Mouse (Mus musculus) bone marrow, adult 2 months (tissue): ENCODE results near the gene Fam166a. TPM values are rescaled to one million over a fixed set of nuclear protein-coding genes. Genes with fewer than 3 reads are reported as not detected.

Experiments
- H3K27ac ChIP-seq: fragments of 200-500 bp; 2 replicates; pipeline ENCODE4 v1.5.1; 2012; ENCODE audit warnings: low read depth, mild to moderate bottlenecking, control low read depth, inconsistent platforms, low read length; ENCODE audit not compliant: control insufficient read depth, poor library complexity, insufficient read depth
- H3K4me1 ChIP-seq: fragments of 200-500 bp; 2 replicates; pipeline ENCODE4 v1.6.1; 2011; ENCODE audit warnings: low read length; ENCODE audit not compliant: control insufficient read depth, insufficient read depth
- H3K4me3 ChIP-seq: fragments of 200-500 bp; replicated peaks from 2 replicates; pipeline ENCODE3; 2011; ENCODE audit warnings: mild to moderate bottlenecking, low read depth, low read length, control low read depth; ENCODE audit not compliant: control insufficient read depth
- CTCF ChIP-seq: fragments of 200-500 bp; IDR thresholded peaks from 2 replicates; pipeline ENCODE4 v1.5.1; 2011; ENCODE audit warnings: low read length, control low read depth; ENCODE audit not compliant: control insufficient read depth, insufficient read depth
- POLR2A ChIP-seq: fragments of 200-500 bp; IDR thresholded peaks from 2 replicates; pipeline ENCODE4 v1.6.1; 2011; ENCODE audit warnings: low read depth, mild to moderate bottlenecking, control low read depth, low read length, borderline replicate concordance; ENCODE audit not compliant: control insufficient read depth
- WGBS: fragments of 180-500 bp; shearing (Covaris S2); methylation state at CpG from one replicate; pipeline ENCODE4 v1.1.7; 2018; 5-methylcytosine and 5-hydroxymethylcytosine counted together
- polyA plus RNA-seq: library from polyadenylated mRNA; stranded (reverse); fragments of >200 nt; gene quantifications from 2 replicates; pipeline ENCODE4 v1.2.4, GENCODE M21; 2011; ENCODE audit warnings: low replicate concordance; ENCODE audit not compliant: missing spikeins, insufficient read depth, insufficient read length

Fam166a gene
- polyA plus RNA-seq, 1 experiment: not detected

GRCm38 (mm10) chr2:25186575-25186930 lies 32.0 kb upstream of the Fam166a start:
- Histone ChIP-seq H3K27ac (no peak overlapping the region), H3K4me1 (no peaks in the 10 kb centered on the region; the same call in 1 of the 2 replicates), H3K4me3 (no peak overlapping the region)
- 37% methylated on average over 5 of the region's 5 CpGs for WGBS
- TF ChIP-seq POLR2A (no peak), CTCF (no peak)

- Histone ChIP-seq H3K4me1 (no peaks in the 10 kb centered on the region; the same call in 1 of the 2 replicates), H3K4me3 (no peak overlapping the region), H3K27ac (no peak overlapping the region)
- TF ChIP-seq CTCF (no peak), POLR2A (no peak)
- WGBS: 85% methylated on average over 6 of the region's 6 CpGs
Observed at GRCm38 (mm10) chr2:25187841-25188240, 30.7 kb upstream of the Fam166a start.

- 2% methylated on average over 6 of the region's 6 CpGs for WGBS
- TF ChIP-seq CTCF: peak; percentile 98
- no peak for TF ChIP-seq POLR2A
- Histone ChIP-seq H3K27ac (peak overlapping the region; percentile 93), H3K4me3 (peak overlapping the region; percentile 36), H3K4me1 (peaks cover 14% of the 10 kb centered on the region)
Observed at GRCm38 (mm10) chr2:25193330-25193770, 25.2 kb upstream of the Fam166a start.

- H3K27ac ChIP-seq: peak overlapping the region; percentile 93
- H3K4me1 ChIP-seq: peaks cover 14% of the 10 kb centered on the region
- TF ChIP-seq CTCF (no peak), POLR2A (no peak)
- 18% methylated on average over 5 of the region's 5 CpGs for WGBS
- H3K4me3 ChIP-seq: peak overlapping the region; percentile 86
Observed at GRCm38 (mm10) chr2:25194006-25194405, 24.5 kb upstream of the Fam166a start.

GRCm38 (mm10) chr2:25194486-25195171 lies 23.9 kb upstream of the Fam166a start:
- Histone ChIP-seq H3K4me3 (peak overlapping the region; percentile 86), H3K27ac (peak overlapping the region; percentile 93), H3K4me1 (peaks cover 14% of the 10 kb centered on the region)
- 9% methylated on average over 17 of the region's 17 CpGs for WGBS
- TF ChIP-seq POLR2A (no peak), CTCF (no peak)

GRCm38 (mm10) chr2:25195211-25196156 lies 23.1 kb upstream of the Fam166a start:
- TF ChIP-seq CTCF (no peak), POLR2A (peak; percentile 67; the same call in 1 of the 2 replicates)
- peak overlapping the region; percentile 86 for H3K4me3 ChIP-seq
- H3K4me1 ChIP-seq: peaks cover 14% of the 10 kb centered on the region
- 2% methylated on average over 55 of the region's 55 CpGs for WGBS
- H3K27ac ChIP-seq: peak overlapping the region; percentile 93

- Histone ChIP-seq H3K27ac (peak within 1 kb of the TSS; percentile 93), H3K4me3 (peak within 1 kb of the TSS; percentile 86), H3K4me1 (peaks cover 14% of the 10 kb centered on the region)
- WGBS: 2% methylated on average over 8 of the region's 8 CpGs
- no peak; the same call in 1 of the 2 replicates for TF ChIP-seq CTCF
- TF ChIP-seq POLR2A: peak; percentile 57; the same call in 1 of the 2 replicates
Observed at GRCm38 (mm10) chr2:25196172-25196954, 22.2 kb upstream of the Fam166a start, which contains the start of gene Tor4a. Tor4a (minus strand) TSS chr2:25196886.
